Mouse (Mus musculus): ENCODE data around the gene Tmem216. TPM values are rescaled to one million over a fixed set of nuclear protein-coding genes. Genes with fewer than 3 reads are reported as not detected.

The Tmem216 gene
- total RNA-seq, 1 experiment: 30.1 TPM

DNA sequence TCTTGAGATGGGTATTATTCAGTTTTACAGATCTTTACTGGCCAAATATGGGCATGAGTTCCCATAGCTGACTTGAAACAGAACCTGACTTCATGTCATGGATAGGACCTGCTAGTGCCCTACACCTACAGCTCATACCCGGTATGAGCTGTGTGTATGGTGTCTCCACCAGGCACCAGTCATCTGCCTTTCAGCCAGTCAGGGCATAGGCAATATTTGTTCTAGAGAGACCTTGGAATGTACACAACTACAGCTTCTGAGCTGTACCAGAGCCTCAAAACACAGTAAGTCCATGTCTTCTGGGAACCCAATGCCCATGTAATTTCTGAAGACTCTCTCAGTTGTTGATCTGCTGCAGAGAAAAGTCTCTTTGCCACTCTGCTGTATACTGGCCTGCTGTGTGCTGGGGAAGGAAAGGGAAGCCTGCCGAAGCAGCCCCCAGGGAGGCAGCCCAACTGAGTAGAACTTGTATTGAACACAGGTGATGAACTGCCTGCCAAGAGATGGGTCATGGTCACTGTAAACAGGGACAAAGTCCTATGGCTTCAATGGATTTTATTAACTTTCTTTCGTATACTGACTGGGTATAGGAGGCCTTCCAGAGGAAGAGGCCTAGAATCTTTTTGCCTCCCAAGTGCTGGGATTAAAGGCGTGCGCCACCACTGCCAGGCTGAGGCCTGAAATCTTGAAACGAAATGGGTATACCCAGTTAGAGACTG lies 35.8 kb upstream of the Tmem216 start:
- H3K4me1 ChIP-seq (ENCODE audit: control insufficient read depth in 2 of 2, insufficient read depth in 2 of 2, low read length in 2 of 2, poor library complexity in 1 of 2): no peaks in the 10 kb centered on the region
- no peak overlapping the region for H3K9ac ChIP-seq (ENCODE audit: insufficient read depth, low read depth, low read length, poor library complexity, severe bottlenecking)
- no peak for DNase-seq (ENCODE audit: low read depth, low spot score)
- H3K4me3 ChIP-seq (ENCODE audit: insufficient read depth in 1 of 2, low read depth in 1 of 2, low read length in 2 of 2, poor library complexity in 1 of 2, severe bottlenecking in 1 of 2): no peak overlapping the region
- TF ChIP-seq CHD2 (IDR thresholded peaks at IDR 0.05; ENCODE audit: low read depth, low read length): no peak
- TF ChIP-seq ZC3H11A (IDR thresholded peaks at IDR 0.05; ENCODE audit: borderline replicate concordance, low read depth, low read length): no peak
- no peak for TF ChIP-seq ZNF384 (IDR thresholded peaks at IDR 0.05; ENCODE audit: low read depth, low read length)
- TF ChIP-seq MAFK (IDR thresholded peaks at IDR 0.05; ENCODE audit: insufficient read depth, low read depth, low read length): no peak
- TF ChIP-seq HCFC1 (IDR thresholded peaks at IDR 0.05; ENCODE audit: borderline replicate concordance, insufficient read depth, low read length): no peak
- H3K9me3 ChIP-seq (ENCODE audit: control insufficient read depth, insufficient read depth, low read depth, low read length): no peaks in the 10 kb centered on the region
- H3K27ac ChIP-seq (ENCODE audit: insufficient read depth, low read depth, low read length, poor library complexity, severe bottlenecking): no peak overlapping the region
- in situ Hi-C loops (cut with MboI; ENCODE audit: low sequenced_read_pairs in 2 of 2, unreplicated experiment in 2 of 2): no loop called here
- H3K36me3 ChIP-seq (ENCODE audit: control insufficient read depth, insufficient read depth, low read length, poor library complexity, severe bottlenecking): peaks cover 4% of the 10 kb centered on the region; the same call in 1 of the 2 replicates

DNA sequence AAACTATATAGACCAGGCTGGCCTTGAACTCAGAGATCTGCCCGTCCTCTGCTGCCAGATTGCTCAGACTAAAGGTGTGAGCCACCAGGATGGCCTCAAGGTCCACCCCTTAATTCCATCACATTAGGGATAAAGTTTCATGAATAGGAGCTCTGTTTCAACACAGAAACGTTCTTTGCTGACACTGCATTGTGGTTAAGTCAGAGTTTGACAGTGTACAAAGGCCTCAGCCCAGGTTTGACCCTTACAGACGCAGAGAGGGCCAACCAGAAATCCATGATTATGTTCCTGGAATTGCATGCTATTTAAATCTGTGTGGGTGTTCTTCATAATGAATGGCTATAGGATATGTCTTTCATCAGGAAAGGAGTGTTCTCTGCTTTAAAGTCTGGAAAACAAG lies 34.3 kb upstream of the Tmem216 start:
- in situ Hi-C loops (cut with MboI; ENCODE audit: low sequenced_read_pairs in 2 of 2, unreplicated experiment in 2 of 2): no loop called here
- TF ChIP-seq ZC3H11A (IDR thresholded peaks at IDR 0.05; ENCODE audit: borderline replicate concordance, low read depth, low read length): no peak
- no peak for TF ChIP-seq HCFC1 (IDR thresholded peaks at IDR 0.05; ENCODE audit: borderline replicate concordance, insufficient read depth, low read length)
- no peak for TF ChIP-seq CHD2 (IDR thresholded peaks at IDR 0.05; ENCODE audit: low read depth, low read length)
- no peak for TF ChIP-seq MAFK (IDR thresholded peaks at IDR 0.05; ENCODE audit: insufficient read depth, low read depth, low read length)
- no peak for TF ChIP-seq ZNF384 (IDR thresholded peaks at IDR 0.05; ENCODE audit: low read depth, low read length)
- Histone ChIP-seq H3K9ac (ENCODE audit: insufficient read depth, low read depth, low read length, poor library complexity, severe bottlenecking) (no peak overlapping the region), H3K9me3 (ENCODE audit: control insufficient read depth, insufficient read depth, low read depth, low read length) (no peaks in the 10 kb centered on the region), H3K4me3 (ENCODE audit: insufficient read depth in 1 of 2, low read depth in 1 of 2, low read length in 2 of 2, poor library complexity in 1 of 2, severe bottlenecking in 1 of 2) (no peak overlapping the region), H3K4me1 (ENCODE audit: control insufficient read depth in 2 of 2, insufficient read depth in 2 of 2, low read length in 2 of 2, poor library complexity in 1 of 2) (no peaks in the 10 kb centered on the region), H3K36me3 (ENCODE audit: control insufficient read depth, insufficient read depth, low read length, poor library complexity, severe bottlenecking) (peaks cover 4% of the 10 kb centered on the region; the same call in 1 of the 2 replicates), H3K27ac (ENCODE audit: insufficient read depth, low read depth, low read length, poor library complexity, severe bottlenecking) (no peak overlapping the region)
- DNase-seq (ENCODE audit: low read depth, low spot score): no peak

DNA sequence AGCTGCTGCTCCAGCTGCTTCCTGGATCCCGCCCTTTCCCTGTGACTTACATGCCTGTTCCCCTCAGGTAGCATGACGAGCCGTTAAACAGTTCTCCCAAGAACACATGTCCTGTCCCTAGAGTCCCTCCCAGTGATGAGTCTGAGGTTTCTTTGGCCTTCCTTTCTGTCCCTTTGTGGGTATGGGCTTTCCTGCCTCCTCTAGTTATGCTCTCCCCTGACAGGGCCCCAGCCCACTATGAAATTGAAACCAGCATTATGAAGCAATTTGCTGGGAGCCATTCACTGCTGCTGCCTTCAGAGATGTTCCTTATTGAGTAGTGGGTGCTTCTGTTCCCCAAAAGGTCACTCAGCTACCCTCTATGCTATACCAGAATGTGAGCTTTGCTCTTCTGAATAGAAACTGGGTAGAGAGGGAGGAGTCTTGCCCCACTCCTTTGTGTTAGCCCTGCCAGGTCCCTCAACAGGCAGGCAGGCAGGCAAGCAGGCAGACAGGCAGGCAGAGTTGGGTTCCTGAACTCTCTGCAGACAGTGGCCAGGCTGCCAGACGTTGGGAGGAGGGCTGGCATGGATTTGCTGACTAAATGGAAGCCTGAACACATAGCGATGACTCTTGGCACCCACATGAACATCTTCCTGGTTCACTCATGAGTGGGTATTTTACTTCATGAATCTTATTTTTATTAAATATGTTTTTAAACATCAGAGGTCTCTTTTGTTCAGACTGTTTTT lies 33.3 kb upstream of the Tmem216 start:
- in situ Hi-C loops (cut with MboI; ENCODE audit: low sequenced_read_pairs in 2 of 2, unreplicated experiment in 2 of 2): no loop called here
- H3K36me3 ChIP-seq (ENCODE audit: control insufficient read depth, insufficient read depth, low read length, poor library complexity, severe bottlenecking): 0 out of 2 replicates have a peak, but pooled peaks cover 4% of the 10 kb centered on the region

DNA sequence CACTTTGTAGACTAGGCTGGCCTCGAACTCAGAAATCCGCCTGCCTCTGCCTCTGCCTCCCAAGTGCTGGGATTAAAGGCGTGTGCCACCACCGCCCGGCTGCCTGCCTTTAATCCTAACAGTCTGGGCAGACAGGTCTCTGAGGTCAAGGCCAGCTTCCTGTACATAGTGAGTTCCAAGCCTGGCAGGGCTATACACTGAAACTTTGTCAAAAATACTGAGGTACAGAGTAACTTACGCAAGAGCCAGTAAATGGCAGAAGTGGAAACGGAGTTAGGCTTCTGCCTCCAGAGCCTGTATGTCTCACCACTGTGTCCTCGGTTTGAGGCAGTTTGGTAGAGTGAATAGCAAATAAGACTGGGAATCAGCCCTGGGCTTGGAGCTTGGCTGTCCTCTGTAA lies 31.2 kb upstream of the Tmem216 start:
- no peak overlapping the region for H3K9ac ChIP-seq (ENCODE audit: insufficient read depth, low read depth, low read length, poor library complexity, severe bottlenecking)
- no peaks in the 10 kb centered on the region for H3K4me1 ChIP-seq (ENCODE audit: control insufficient read depth in 2 of 2, insufficient read depth in 2 of 2, low read length in 2 of 2, poor library complexity in 1 of 2)
- H3K9me3 ChIP-seq (ENCODE audit: control insufficient read depth, insufficient read depth, low read depth, low read length): no peaks in the 10 kb centered on the region
- TF ChIP-seq HCFC1 (IDR thresholded peaks at IDR 0.05; ENCODE audit: borderline replicate concordance, insufficient read depth, low read length) (no peak), CHD2 (IDR thresholded peaks at IDR 0.05; ENCODE audit: low read depth, low read length) (no peak), ZNF384 (IDR thresholded peaks at IDR 0.05; ENCODE audit: low read depth, low read length) (no peak), MAFK (IDR thresholded peaks at IDR 0.05; ENCODE audit: insufficient read depth, low read depth, low read length) (no peak), ZC3H11A (IDR thresholded peaks at IDR 0.05; ENCODE audit: borderline replicate concordance, low read depth, low read length) (no peak)
- no peak overlapping the region for H3K27ac ChIP-seq (ENCODE audit: insufficient read depth, low read depth, low read length, poor library complexity, severe bottlenecking)
- 0 out of 2 replicates have a peak, but pooled peaks cover 1% of the 10 kb centered on the region for H3K36me3 ChIP-seq (ENCODE audit: control insufficient read depth, insufficient read depth, low read length, poor library complexity, severe bottlenecking)
- in situ Hi-C loops (cut with MboI; ENCODE audit: low sequenced_read_pairs in 2 of 2, unreplicated experiment in 2 of 2): no loop called here
- no peak for DNase-seq (ENCODE audit: low read depth, low spot score)
- no peak overlapping the region for H3K4me3 ChIP-seq (ENCODE audit: insufficient read depth in 1 of 2, low read depth in 1 of 2, low read length in 2 of 2, poor library complexity in 1 of 2, severe bottlenecking in 1 of 2)

More for the DNA sequence above, 33.3 kb upstream of the Tmem216 start:
- Histone ChIP-seq H3K27ac (ENCODE audit: insufficient read depth, low read depth, low read length, poor library complexity, severe bottlenecking) (no peak overlapping the region), H3K9ac (ENCODE audit: insufficient read depth, low read depth, low read length, poor library complexity, severe bottlenecking) (no peak overlapping the region), H3K9me3 (ENCODE audit: control insufficient read depth, insufficient read depth, low read depth, low read length) (no peaks in the 10 kb centered on the region), H3K4me1 (ENCODE audit: control insufficient read depth in 2 of 2, insufficient read depth in 2 of 2, low read length in 2 of 2, poor library complexity in 1 of 2) (no peaks in the 10 kb centered on the region), H3K4me3 (ENCODE audit: insufficient read depth in 1 of 2, low read depth in 1 of 2, low read length in 2 of 2, poor library complexity in 1 of 2, severe bottlenecking in 1 of 2) (no peak overlapping the region)
- DNase-seq (ENCODE audit: low read depth, low spot score): no peak
- TF ChIP-seq ZC3H11A (IDR thresholded peaks at IDR 0.05; ENCODE audit: borderline replicate concordance, low read depth, low read length) (no peak), HCFC1 (IDR thresholded peaks at IDR 0.05; ENCODE audit: borderline replicate concordance, insufficient read depth, low read length) (no peak), CHD2 (IDR thresholded peaks at IDR 0.05; ENCODE audit: low read depth, low read length) (no peak), MAFK (IDR thresholded peaks at IDR 0.05; ENCODE audit: insufficient read depth, low read depth, low read length) (no peak), ZNF384 (IDR thresholded peaks at IDR 0.05; ENCODE audit: low read depth, low read length) (no peak)
